Mouse (Mus musculus) liver, embryonic 11.5 days (tissue): ENCODE results near the gene N4bp2l2. TPM values are rescaled to one million over a fixed set of nuclear protein-coding genes. Genes with fewer than 3 reads are reported as not detected.

Experiments used
- ATAC-seq: fragments of 200-750 bp; cut with Nextera tagmentation; replicated peaks from 2 replicates; pipeline ENCODE4 v1.8.0; 2017; ENCODE audit warnings: moderate number of reproducible peaks, mild to moderate bottlenecking, moderate TSS enrichment, moderate library complexity; ENCODE audit not compliant: low FRiP score
- DNase-seq: peaks from one replicate; pipeline ENCODE4 v3.0.0-alpha.2; 2017; ENCODE audit warnings: low spot score
- H3K27ac ChIP-seq: fragments of 300-500 bp; sonication (generic); 2 replicates; pipeline ENCODE4 v1.5.1; 2014; ENCODE audit warnings: mild to moderate bottlenecking, low read depth, low read length, control low read depth
- H3K27me3 ChIP-seq: fragments of 300-500 bp; sonication (generic); replicated peaks from 2 replicates; pipeline ENCODE4 v1.6.1; 2014; ENCODE audit warnings: low read length, mixed read lengths; ENCODE audit not compliant: control insufficient read depth, insufficient read depth
- H3K36me3 ChIP-seq: fragments of 300-500 bp; sonication (generic); 2 replicates; pipeline ENCODE4 v1.6.1; 2014; ENCODE audit warnings: mild to moderate bottlenecking, low read length, moderate library complexity, mixed read lengths; ENCODE audit not compliant: control insufficient read depth, insufficient read depth
- H3K4me1 ChIP-seq: fragments of 300-500 bp; sonication (generic); replicated peaks from 2 replicates; pipeline ENCODE4 v1.6.1; 2014; ENCODE audit warnings: low read length, mixed read lengths; ENCODE audit not compliant: control insufficient read depth, insufficient read depth
- H3K4me2 ChIP-seq: fragments of 300-500 bp; sonication (generic); 2 replicates; pipeline ENCODE4 v1.6.1; 2014; ENCODE audit warnings: mild to moderate bottlenecking, control low read depth, moderate library complexity
- H3K4me3 ChIP-seq: fragments of 300-500 bp; sonication (generic); 2 replicates; pipeline ENCODE4 v1.5.1; 2014; ENCODE audit warnings: low read depth, low read length, control low read depth
- H3K9ac ChIP-seq: fragments of 300-500 bp; sonication (generic); 2 replicates; pipeline ENCODE4 v1.6.1; 2014; ENCODE audit warnings: low read depth, low read length, control low read depth
- H3K9me3 ChIP-seq: fragments of 300-500 bp; sonication (generic); 2 replicates; pipeline ENCODE4 v1.6.1; 2016; ENCODE audit warnings: low read length, inconsistent platforms, mixed read lengths; ENCODE audit not compliant: control insufficient read depth
- WGBS: fragments of 180-500 bp; shearing (Covaris S2); extraction: QIAGEN DNeasy Blood & Tissue Kit; methylation state at CpG from one replicate; pipeline ENCODE4 v1.1.7; 2014; 5-methylcytosine and 5-hydroxymethylcytosine counted together
- polyA plus RNA-seq: library from polyadenylated mRNA; unstranded; fragments of >200 nt; fragmentation: Nextera tagmentation; extraction: Ambion mirVana; gene quantifications from 2 replicates; pipeline ENCODE4 v1.2.1, GENCODE M21; 2014

Gene N4bp2l2
- polyA plus RNA-seq, 1 experiment from 2014 or later = 50.2 TPM

DNA sequence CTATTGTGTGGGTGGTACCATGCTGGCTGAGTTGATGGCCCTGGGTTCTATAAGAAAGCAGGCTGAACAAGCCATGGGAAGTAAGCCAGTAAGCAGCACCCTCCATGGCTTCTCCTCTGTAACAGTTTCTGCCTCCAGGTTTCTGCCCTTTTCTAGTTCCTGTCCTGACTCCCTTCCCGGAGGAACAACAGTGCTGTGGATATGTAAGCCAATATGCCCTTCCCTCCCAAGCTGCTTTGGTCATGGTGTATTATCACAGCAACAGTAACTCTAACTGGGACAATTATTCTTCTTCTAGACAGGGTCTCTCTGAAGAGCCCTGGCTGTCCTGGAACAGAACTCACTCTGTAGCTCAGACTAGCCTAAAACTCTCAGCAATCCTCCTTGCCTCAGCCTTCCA, 54.8 kb downstream of the N4bp2l2 start:
- no peak overlapping the region for H3K27ac ChIP-seq
- H3K4me1 ChIP-seq = no peaks in the 10 kb centered on the region
- no peaks in the 10 kb centered on the region for H3K27me3 ChIP-seq
- no peaks in the 10 kb centered on the region for H3K36me3 ChIP-seq
- H3K9ac ChIP-seq = no peak overlapping the region
- ATAC-seq (no peak), DNase-seq (no peak)
- no peaks in the 10 kb centered on the region for H3K9me3 ChIP-seq
- 88% methylated on average over 1 of the region's 1 CpGs for WGBS
- no peak overlapping the region for H3K4me2 ChIP-seq
- no peak overlapping the region for H3K4me3 ChIP-seq

- H3K9ac ChIP-seq = no peak overlapping the region
- H3K4me2 ChIP-seq = no peak overlapping the region
- DNase-seq (no peak), ATAC-seq (no peak)
- no peaks in the 10 kb centered on the region for H3K27me3 ChIP-seq
- H3K9me3 ChIP-seq = no peaks in the 10 kb centered on the region
- H3K27ac ChIP-seq = no peak overlapping the region
- no peaks in the 10 kb centered on the region for H3K4me1 ChIP-seq
- WGBS = 91% methylated on average over 8 of the region's 8 CpGs
- no peaks in the 10 kb centered on the region for H3K36me3 ChIP-seq
- no peak overlapping the region for H3K4me3 ChIP-seq
Measured at GRCm38 (mm10) chr5:150607631-150608030, 58.4 kb downstream of the N4bp2l2 start.

- no peaks in the 10 kb centered on the region for H3K9me3 ChIP-seq
- no peaks in the 10 kb centered on the region for H3K27me3 ChIP-seq
- 92% methylated on average over 6 of the region's 6 CpGs for WGBS
- H3K27ac ChIP-seq = no peak overlapping the region
- H3K4me2 ChIP-seq = no peak overlapping the region
- H3K4me3 ChIP-seq = no peak overlapping the region
- H3K4me1 ChIP-seq = no peaks in the 10 kb centered on the region
- H3K9ac ChIP-seq = no peak overlapping the region
- no peak for ATAC-seq
- H3K36me3 ChIP-seq = no peaks in the 10 kb centered on the region
- no peak for DNase-seq
Measured at GRCm38 (mm10) chr5:150606131-150606530, 59.9 kb downstream of the N4bp2l2 start.

DNA sequence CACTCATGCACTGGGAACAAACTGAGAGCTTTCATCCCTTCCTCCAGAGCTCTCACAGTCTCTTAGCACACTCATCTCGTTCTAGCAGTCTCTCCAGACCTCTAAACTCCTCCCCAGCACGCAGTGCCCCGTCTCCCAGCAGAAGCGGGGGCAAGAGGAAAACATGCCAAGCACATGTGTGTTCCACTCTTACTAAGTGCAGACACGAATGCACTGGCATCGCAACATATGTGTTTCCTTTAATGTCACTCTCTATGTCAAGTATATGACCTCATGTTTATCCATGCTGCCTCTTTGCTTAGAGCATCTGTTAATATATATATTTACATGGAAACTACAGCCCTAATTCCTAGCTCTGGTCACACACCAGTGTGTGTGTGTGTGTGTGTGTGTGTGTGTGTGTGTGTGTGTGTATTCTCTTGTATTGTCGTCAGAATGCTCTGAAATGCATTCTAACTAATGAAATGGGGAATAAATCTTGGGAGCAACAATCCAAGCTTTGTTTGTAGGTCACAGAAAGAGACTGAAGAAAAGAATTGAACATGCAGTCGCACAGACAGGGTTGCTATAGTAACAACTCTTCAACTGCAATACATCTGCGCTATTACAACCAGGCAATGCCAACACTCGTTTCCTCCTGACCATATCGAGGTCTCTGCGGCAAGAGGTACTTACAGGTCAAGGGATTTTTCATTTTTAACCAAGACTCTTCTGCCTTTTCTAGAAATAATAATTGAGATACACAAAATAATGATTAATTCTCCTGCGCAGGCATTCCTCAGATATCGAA, 64.3 kb downstream of the N4bp2l2 start:
- ATAC-seq (no peak), DNase-seq (no peak)
- Histone ChIP-seq H3K27me3 (no peaks in the 10 kb centered on the region), H3K27ac (no peak overlapping the region), H3K9me3 (no peaks in the 10 kb centered on the region), H3K4me1 (peaks cover 22% of the 10 kb centered on the region), H3K4me3 (no peak overlapping the region), H3K36me3 (no peaks in the 10 kb centered on the region), H3K4me2 (no peak overlapping the region), H3K9ac (0 out of 2 replicates have a peak overlapping the region, but pooled peaks have one; percentile 14)
- WGBS = 85% methylated on average over 14 of the region's 14 CpGs

GRCm38 (mm10) chr5:150600554-150601440, 65.2 kb downstream of the N4bp2l2 start:
- no peaks in the 10 kb centered on the region for H3K9me3 ChIP-seq
- no peak for ATAC-seq
- H3K4me1 ChIP-seq = peaks cover 22% of the 10 kb centered on the region
- H3K4me3 ChIP-seq = no peak overlapping the region
- no peak overlapping the region; the same call in 1 of the 2 replicates for H3K27ac ChIP-seq
- 73% methylated on average over 20 of the region's 20 CpGs for WGBS
- no peaks in the 10 kb centered on the region for H3K27me3 ChIP-seq
- DNase-seq = no peak
- H3K9ac ChIP-seq = 0 out of 2 replicates have a peak overlapping the region, but pooled peaks have one; percentile 14
- no peaks in the 10 kb centered on the region for H3K36me3 ChIP-seq
- no peak overlapping the region for H3K4me2 ChIP-seq

- peaks cover 30% of the 10 kb centered on the region for H3K4me1 ChIP-seq
- 73% methylated on average over 13 of the region's 13 CpGs for WGBS
- H3K9me3 ChIP-seq = no peaks in the 10 kb centered on the region
- no peak for ATAC-seq
- no peak overlapping the region for H3K9ac ChIP-seq
- DNase-seq = no peak
- H3K4me3 ChIP-seq = no peak overlapping the region
- no peaks in the 10 kb centered on the region for H3K36me3 ChIP-seq
- no peak overlapping the region for H3K27ac ChIP-seq
- H3K4me2 ChIP-seq = peak overlapping the region; percentile 51
- no peaks in the 10 kb centered on the region for H3K27me3 ChIP-seq
Measured at GRCm38 (mm10) chr5:150599301-150600294, 66.4 kb downstream of the N4bp2l2 start.

DNA sequence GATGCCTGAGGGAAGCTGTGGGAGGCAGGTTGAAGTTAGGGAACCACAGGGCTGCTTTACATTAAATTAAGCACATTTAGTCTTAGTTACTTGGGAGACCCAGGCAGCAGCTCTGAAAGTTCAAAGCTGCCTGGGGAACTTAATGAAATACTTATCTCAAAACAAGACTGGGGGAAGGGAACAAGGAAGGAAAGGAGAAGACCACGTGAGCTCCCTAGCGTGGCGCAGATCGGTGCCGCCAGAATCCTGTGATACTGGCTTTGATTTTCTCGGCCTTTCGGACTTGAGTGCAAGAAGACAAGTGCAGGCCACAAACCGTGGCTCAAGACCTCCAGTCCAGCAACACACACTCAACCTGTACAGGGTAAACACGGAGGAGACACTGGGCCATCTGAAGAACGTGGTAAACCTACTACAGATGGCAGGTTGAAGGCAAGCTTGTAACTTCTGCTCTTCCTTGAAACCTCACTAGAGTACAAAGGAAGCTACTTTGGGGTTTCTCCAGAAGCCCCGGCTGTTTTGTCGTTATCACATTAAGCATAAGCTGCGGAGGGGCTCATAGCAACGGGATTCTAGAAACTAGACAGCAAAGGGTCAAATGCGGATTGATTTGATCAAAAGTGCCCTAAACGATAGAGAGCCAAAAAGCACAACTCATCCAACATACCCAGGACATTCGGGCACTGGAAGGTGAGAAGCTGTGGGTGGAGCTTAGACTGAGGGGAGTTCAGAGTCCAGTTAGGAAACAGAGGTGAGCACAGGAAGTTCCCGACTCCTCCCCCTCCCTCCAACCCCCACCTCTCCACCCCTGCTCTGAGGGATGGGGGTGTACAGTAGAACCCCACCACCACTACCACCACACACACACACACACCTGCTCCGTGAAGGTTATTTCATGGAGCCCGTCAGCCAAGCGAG, 67.5 kb downstream of the N4bp2l2 start:
- H3K27me3 ChIP-seq = no peaks in the 10 kb centered on the region
- peak; percentile 18; the same call in 1 of the 2 replicates for ATAC-seq
- H3K36me3 ChIP-seq = no peaks in the 10 kb centered on the region
- H3K4me3 ChIP-seq = no peak overlapping the region
- WGBS = 40% methylated on average over 21 of the region's 21 CpGs
- H3K4me1 ChIP-seq = peaks cover 31% of the 10 kb centered on the region
- H3K27ac ChIP-seq = no peak overlapping the region; the same call in 1 of the 2 replicates
- H3K9me3 ChIP-seq = no peaks in the 10 kb centered on the region
- peak overlapping the region; percentile 48 for H3K9ac ChIP-seq
- peak overlapping the region; percentile 51 for H3K4me2 ChIP-seq
- no peak for DNase-seq
